Mouse (Mus musculus) cerebellum, postnatal 25 days (tissue): Measurements from ENCODE around the gene Fbxo9.
"Not testable (repeated sequence)": the region's sequence is repeated elsewhere in the genome, so short reads cannot be mapped to it uniquely, and the experiment has no call there.

Experiments
- DNase-seq, 2 experiments: peaks; one replicate each; pipeline ENCODE4 v3.0.0; 2021; ENCODE audit warnings: mixed read lengths in 2 of 2

Gene Fbxo9

GRCm38 (mm10) chr9:78108796-78109239 is at the start of gene Fbxo9, which contains the start of gene Ick:
TSS of gene Fbxo9 (minus strand) at chr9:78109065.
TSS of gene Ick (plus strand) at chr9:78109192.
- DNase-seq: peak; percentile 80 to 88

GRCm38 (mm10) chr9:78157221-78157620 is 48.4 kb upstream of the Fbxo9 start:
- no peak for DNase-seq

GRCm38 (mm10) chr9:78154211-78154977 is 45.5 kb upstream of the Fbxo9 start:
- DNase-seq: no peak

- DNase-seq: not testable (repeated sequence)
These were observed 40.9 kb upstream of the Fbxo9 start for GRCm38 (mm10) chr9:78149770-78150169.

- no peak for DNase-seq
These were observed 39.3 kb upstream of the Fbxo9 start for GRCm38 (mm10) chr9:78148149-78148548.

- DNase-seq: no peak
These were observed 37.8 kb upstream of the Fbxo9 start for GRCm38 (mm10) chr9:78146627-78147026.

GRCm38 (mm10) chr9:78146099-78146498 is 37.2 kb upstream of the Fbxo9 start:
- no peak for DNase-seq

- no peak for DNase-seq
These were observed 30.6 kb upstream of the Fbxo9 start for GRCm38 (mm10) chr9:78139463-78139862.

- no peak for DNase-seq
These were observed 29.3 kb upstream of the Fbxo9 start for GRCm38 (mm10) chr9:78138044-78138676.

GRCm38 (mm10) chr9:78135658-78136057 is 26.8 kb upstream of the Fbxo9 start:
- no peak for DNase-seq

GRCm38 (mm10) chr9:78126643-78127042 is 17.8 kb upstream of the Fbxo9 start:
- DNase-seq: no peak

- DNase-seq: no peak
These were observed 17.1 kb upstream of the Fbxo9 start for GRCm38 (mm10) chr9:78126007-78126406.

GRCm38 (mm10) chr9:78124297-78124696 is 15.4 kb upstream of the Fbxo9 start:
- DNase-seq: no peak

GRCm38 (mm10) chr9:78122939-78123712 is 14.3 kb upstream of the Fbxo9 start:
- no peak for DNase-seq

GRCm38 (mm10) chr9:78121985-78122384 is 13.1 kb upstream of the Fbxo9 start:
- no peak for DNase-seq

GRCm38 (mm10) chr9:78121358-78121757 is 12.5 kb upstream of the Fbxo9 start:
- DNase-seq: no peak

GRCm38 (mm10) chr9:78117690-78118089 is 8.8 kb upstream of the Fbxo9 start:
- no peak for DNase-seq

GRCm38 (mm10) chr9:78115746-78116145 is 6.9 kb upstream of the Fbxo9 start:
- no peak for DNase-seq

GRCm38 (mm10) chr9:78113538-78113885 is 4.6 kb upstream of the Fbxo9 start:
- DNase-seq: no peak

GRCm38 (mm10) chr9:78112770-78113537 is 4.1 kb upstream of the Fbxo9 start:
- peak; percentile 96 for DNase-seq

- no peak for DNase-seq
These were observed 2.6 kb upstream of the Fbxo9 start for GRCm38 (mm10) chr9:78111456-78111855.

GRCm38 (mm10) chr9:78109656-78110055 is 791 bp upstream of the Fbxo9 start:
- DNase-seq: peak in 1 of 2 experiments; percentile 33
